In genomic region chr14:122896106-122896505, GRCm38 (mm10) we compare ENCODE assay signal across 16 mouse cellular contexts.
"Had no signal": no experiment of that assay in that cellular context is flagged by ENCODE, and none has a peak within 500 bp of the region (broad histone marks: within the 10 kb centered on the region; RNA-seq: fewer than 3 reads in every experiment).

No protein-coding gene starts in this region.

- H3K27ac ChIP-seq: neural tube, embryonic 13.5 days; neural tube, embryonic 15.5 days; stomach, embryonic 15.5 days; stomach, postnatal 0 days had no signal

- H3K9me3 ChIP-seq: neural tube, embryonic 13.5 days; neural tube, embryonic 15.5 days; stomach, embryonic 15.5 days had no signal

- H3K36me3 ChIP-seq: stomach, embryonic 15.5 days had no signal

- H3K4me3 ChIP-seq: neural tube, embryonic 13.5 days; neural tube, embryonic 15.5 days; stomach, embryonic 15.5 days had no signal

- H3K27me3 ChIP-seq: neural tube, embryonic 13.5 days; neural tube, embryonic 15.5 days; stomach, embryonic 15.5 days had no signal

- DNase-seq: retina, postnatal 1 day; right cerebral cortex, adult 18-20 months; right cerebral cortex, postnatal 14 days; right cerebral cortex, postnatal 25 days; right cerebral cortex, postnatal 4 days; spleen, adult 18-20 months; thymus, adult 18-20 months; thymus, adult 2 months; thymus, postnatal 14 days; thymus, postnatal 25 days; thymus, postnatal 36 days; thymus, postnatal 4 days had no signal

- H3K4me1 ChIP-seq: neural tube, embryonic 15.5 days had no signal
